Mouse (Mus musculus) adrenal gland, adult 2 months (tissue): ENCODE data around the gene Ell. TPM values are rescaled to one million over a fixed set of nuclear protein-coding genes. Genes with fewer than 3 reads are reported as not detected.

Source experiments
- DNase-seq: peaks from one replicate; pipeline ENCODE4 v3.0.0; 2021
- long read RNA-seq: library from polyadenylated mRNA; stranded (forward); transcript quantifications from one replicate; pipeline ENCODE4 v2.0.0, GENCODE M21; 2021
- polyA plus RNA-seq: library from polyadenylated mRNA; depleted of rRNA; stranded (reverse); fragments of >200 nt; gene quantifications from 2 replicates; pipeline ENCODE4 v1.2.3, GENCODE M21; 2012; rRNA removed
- total RNA-seq, 2 experiments: library from RNA; stranded (reverse); gene quantifications; 2 replicates each; pipeline ENCODE4 v1.2.3; 2021

Ell gene
- total RNA-seq (10 to 100 TPM; 26.1 to 29.6 TPM), polyA plus RNA-seq (31.1 and 36.1 TPM in 2 replicates)
- long read RNA-seq, transcript Ell-201 (12 exons, 3,072 nt): major isoform, 18 of 28 reads
- long read RNA-seq, partial matches to known transcripts: 7 of 28 reads
- long read RNA-seq, other reads (novel, unspliced or antisense): 3 of 28 reads

GRCm38 (mm10) chr8:70539077-70539813 is at the start of gene Ell:
Ell (plus strand) TSS chr8:70539457.
- peak; percentile 100 for DNase-seq

- DNase-seq: no peak
These were observed 49.7 kb upstream of the Ell start for GRCm38 (mm10) chr8:70489576-70489975.

DNA sequence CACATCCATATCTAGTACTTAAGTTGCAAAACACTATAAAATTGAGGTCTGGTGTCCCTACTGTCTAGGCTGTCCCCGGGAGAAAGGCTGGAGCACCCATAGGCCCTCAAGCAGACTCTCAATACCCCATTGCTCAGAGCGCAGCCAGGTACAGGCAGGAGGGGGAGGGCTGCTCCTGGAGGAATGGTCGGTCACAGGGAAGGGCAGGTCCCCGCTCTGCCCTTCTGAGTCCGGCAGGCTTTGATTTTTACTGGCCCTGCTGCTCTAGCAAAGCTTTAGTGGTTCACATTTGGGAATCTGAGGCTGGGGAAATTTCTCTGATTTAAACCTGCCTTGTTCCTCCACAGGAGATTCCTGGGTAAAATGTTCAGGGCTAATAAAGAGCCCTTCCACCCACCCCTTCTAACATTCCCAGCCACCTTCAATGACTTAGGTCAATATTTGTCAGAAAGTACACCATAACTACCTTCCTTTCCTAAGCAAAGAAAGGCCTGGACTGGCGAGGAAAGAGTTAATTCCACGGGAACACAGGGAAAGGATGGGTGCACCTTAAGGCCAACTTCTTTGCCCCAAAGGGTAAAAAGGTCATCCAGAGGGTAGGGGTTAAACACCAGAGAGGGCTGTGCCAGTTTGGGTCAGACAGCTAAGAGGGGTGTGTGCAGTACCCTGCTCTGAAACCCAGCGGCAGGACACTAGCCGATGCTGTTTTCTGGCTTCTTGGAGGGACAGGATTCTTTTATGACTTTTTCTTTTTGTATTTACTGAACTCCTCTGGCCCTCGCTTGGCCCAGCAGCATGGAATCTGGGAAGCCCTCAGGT is 49.0 kb upstream of the Ell start:
- DNase-seq: no peak

DNA sequence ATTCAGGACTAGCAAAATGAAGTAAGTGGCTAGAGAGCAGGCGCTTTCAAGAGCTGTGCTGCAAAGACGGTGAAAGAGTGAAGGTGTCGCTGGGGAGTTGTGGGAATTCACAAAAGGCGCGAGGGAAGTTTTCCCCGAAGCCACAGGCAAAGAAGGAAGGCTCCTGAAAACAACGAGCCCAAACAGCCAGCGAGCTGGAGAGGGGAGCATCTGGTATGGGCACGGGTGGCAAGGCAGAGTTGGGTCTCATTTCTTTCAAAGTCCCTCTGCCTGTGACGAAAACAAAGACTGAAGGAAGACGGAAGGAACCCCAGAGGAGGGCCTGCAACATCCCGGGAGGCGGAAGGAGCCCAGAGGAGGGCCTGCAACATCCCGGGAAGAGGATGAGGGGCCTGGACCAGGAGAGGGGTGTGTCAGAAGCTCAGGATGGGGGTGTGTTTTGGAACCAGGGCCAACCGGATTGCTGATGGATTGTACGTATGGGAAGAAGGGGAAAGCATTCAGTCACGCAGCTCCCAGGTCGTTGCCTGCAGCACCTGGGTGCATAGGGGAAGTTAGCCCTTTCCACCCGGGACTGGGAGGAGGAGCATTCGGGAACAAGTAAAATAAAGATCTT is 48.3 kb upstream of the Ell start:
- DNase-seq: no peak

DNA sequence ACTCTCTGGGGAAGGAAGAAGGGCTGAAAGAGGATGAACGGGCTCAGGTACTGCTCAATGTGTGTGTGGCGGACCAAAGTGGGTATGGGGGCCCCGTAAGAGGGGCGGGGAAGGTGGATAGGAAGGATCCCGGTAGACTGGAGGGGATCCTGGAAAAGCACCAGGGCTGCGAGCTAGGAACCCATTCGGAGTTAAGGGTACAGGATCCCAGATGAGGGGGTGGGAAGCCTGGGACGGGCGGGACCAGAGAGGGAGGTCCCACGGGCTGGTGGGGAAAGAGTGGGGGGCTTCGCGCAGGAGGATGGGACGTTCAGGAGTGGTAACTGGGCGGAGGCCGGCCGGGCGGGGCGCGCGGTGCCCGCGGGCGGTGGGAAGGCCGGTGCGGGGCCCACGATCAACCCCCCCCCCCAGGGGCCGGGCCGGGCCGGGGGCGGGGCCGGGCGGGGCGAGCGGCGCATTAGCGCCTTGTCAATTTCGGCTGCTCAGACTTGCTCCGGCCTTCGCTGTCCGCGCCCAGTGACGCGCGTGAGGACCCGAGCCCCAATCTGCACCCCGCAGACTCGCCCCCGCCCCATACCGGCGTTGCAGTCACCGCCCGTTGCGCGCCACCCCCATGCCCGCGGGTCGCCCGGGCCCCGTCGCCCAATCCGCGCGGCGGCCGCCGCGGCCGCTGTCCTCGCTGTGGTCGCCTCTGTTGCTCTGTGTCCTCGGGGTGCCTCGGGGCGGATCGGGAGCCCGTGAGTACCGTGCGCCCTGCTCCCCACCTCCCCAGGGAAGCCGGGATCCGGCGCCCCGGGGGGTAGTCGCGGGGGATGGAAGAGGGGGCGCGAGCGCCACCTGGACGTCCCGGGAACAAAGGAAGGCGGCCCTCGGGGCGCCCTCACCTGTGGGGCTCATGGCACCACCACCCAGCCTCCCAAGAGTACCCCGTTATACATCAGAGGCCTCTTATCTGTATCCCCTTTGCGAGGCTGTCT is 46.3 kb upstream of the Ell start, which contains the start of gene Crlf1:
Gene Crlf1, plus strand, starts transcription at position 495 of the 977 bp plus-strand sequence.
- DNase-seq: peak; percentile 52

- DNase-seq: no peak
These were observed 45.4 kb upstream of the Ell start for GRCm38 (mm10) chr8:70493692-70494415.

DNA sequence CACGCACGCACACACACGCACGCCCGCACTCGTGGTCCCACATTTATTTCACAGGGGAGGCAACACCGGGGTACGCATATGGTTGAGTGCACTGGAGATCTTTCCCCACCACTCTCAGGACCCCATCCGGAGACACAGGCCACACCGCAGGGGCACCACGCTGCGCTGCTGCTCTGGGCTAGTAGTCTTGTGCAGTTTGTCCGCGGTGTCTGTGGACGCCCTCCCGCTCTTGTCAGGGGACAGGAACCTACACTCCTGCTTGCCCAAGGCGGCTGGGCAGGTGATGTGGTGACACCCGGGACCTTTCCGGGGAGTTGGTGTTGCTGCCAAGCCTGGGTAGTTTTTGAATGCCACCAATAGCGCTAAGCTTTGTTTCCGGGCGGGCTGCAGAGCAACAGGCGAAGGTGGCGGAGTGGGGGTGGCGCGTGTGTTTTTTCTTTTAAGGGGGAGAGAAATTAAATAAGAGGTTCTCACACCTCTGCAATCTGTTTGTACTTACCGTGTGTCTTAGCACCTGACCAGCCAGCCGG is 44.8 kb upstream of the Ell start:
- DNase-seq: no peak

DNA sequence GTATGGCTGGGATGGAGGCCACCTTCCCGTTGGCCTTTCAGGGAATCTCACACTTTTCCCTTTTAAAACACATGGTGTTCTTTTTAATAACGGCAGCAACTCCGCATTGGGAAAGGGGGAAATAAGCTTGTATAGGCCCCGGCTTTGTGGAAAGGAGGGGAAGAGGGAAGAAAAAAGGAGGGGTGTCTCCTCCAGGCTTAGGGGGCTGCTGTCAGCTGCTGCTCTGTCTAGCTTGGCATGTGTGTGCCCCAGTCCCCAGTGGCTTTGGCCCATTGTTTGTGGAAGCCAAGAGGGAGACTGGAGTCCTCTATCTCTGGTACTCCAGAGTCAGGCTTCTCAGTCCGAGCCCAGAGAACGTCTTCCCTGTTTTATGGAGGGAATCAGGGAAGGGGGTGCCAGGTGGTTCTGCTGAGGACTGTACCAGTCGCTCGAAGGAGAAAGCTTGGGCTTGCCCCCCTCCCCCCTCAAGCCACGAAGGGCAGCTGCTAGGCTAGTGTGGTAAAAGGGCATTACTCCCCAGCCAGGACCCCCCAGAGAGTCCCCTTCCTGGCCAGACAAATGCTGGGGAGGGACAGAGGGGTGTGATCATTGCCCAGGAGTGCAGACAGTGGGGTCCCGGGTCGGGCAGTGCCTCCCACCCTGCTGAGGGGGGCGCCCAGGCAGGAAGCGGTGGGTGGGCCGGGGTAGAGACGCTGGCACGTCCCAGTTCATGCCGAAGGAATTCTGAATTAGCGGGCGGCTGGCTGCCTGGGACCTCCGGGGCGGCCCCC is 44.1 kb upstream of the Ell start:
- DNase-seq: no peak

- peak; percentile 52 for DNase-seq
These were observed 43.5 kb upstream of the Ell start for GRCm38 (mm10) chr8:70495771-70496062.

- no peak for DNase-seq
These were observed 38.6 kb upstream of the Ell start for GRCm38 (mm10) chr8:70500386-70501301.

DNA sequence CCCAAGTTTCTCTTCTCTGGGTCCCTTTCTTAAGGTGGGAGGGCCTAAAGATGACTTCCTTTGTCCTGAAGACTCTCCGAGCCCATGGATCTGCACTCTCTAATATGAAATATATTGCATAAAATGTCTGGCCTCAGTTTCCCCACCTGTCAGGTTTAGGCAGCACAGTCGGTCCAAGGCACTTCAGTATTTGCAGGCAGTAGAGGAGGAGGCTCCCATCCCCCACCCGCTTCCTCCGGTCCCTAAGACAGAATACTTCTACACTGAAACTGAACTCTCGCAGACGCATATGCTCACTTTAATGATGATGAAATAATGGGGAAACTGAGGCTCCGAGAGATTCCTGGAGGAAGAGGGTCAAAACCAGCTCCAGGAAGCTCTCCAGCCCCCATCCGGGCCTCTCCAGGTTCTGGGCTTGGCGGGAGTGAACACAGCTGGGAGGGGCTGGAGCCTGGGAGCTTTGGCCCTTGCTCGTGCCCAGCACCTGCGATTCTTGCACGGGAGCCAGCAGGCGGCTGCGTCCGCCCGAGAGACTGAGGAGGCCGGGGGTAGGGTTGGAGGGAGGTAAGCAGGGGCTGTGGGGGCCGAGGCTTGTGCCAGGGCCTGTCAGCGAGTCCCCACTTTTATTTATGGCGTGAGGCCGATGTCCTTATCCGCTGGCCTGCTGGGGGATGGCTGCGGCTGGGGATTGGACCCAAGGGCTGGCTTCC is 37.3 kb upstream of the Ell start:
- DNase-seq: no peak

DNA sequence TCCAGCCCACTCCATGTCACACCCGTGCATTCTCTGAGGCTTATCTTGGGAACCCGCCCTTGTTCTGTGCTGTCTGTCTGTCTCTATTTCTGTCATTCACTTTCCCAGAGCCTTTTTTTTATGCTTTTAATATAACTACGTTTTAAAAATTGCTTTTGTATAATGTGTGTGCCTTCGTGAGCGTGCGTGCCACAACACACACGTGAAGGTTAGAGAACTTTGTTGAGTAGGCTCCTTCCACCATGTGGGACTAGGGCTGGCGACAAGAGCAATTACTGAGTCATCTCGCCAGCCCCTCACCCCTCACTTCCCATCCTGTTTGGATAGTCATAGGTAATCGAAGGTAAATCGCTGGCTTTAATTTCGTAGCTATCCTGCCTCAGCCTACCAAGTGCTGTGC is 36.7 kb upstream of the Ell start:
- no peak for DNase-seq

DNA sequence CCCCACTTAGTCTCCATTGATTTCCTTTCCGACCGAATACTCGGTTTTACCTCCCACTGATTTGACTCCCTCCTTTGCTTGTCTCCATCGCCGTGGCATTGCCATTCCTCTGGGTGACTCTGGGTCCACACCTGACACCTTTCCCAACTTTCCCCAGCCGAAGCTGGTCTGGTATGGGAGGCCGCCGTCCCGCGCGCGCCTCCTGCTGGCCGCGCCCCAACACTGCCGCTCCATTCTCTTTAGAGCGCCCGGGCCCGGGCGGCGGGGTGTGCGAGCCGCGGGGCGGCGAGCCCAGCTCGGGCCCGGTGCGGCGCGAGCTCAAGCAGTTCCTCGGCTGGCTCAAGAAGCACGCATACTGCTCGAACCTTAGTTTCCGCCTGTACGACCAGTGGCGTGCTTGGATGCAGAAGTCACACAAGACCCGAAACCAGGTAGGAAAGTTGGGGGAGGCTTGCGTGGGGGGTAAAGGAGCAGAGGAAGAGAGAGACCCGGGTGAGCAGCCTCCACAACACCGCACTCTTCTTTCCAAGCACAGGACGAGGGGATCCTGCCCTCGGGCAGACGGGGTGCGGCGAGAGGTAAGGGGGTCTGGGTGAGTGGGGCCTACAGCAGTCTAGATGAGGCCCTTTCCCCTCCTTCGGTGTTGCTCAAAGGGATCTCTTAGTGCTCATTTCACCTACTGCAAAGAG is 36.1 kb upstream of the Ell start:
- DNase-seq: peak; percentile 69

- peak; percentile 77 for DNase-seq
These were observed 35.0 kb upstream of the Ell start for GRCm38 (mm10) chr8:70504291-70504716.

- DNase-seq: peak; percentile 78
These were observed 34.4 kb upstream of the Ell start for GRCm38 (mm10) chr8:70504851-70505250.

DNA sequence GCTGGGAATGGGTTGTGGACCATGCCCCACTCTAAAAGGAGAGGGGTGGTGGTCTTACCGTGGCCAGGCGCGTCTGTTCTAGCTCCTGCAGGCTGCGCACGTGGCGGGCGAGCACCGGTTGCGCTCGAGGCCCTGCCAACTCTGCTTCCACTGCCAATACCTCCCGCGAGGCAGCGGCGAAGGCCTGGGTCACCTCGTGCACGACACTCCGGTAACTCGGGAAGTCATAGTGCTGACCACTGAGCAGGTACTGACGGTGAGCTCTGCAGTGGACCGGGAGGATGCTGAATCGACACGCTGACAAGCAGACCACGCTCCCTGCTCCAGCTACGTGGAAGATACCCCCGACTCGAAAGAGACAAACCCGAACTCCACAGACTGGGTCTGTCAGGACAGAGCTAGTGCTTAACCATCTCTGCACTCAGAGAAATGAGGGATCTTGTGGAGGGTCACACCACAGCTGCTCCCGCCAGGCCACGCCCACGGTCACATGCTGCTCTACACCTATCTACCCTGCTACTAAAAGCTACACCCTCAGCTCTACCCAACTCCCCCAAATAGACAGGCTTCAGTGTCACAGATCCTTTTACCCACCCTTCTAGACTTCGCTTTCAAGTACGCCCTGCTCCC is 33.4 kb upstream of the Ell start:
- DNase-seq: no peak
